Mouse (Mus musculus) gastrocnemius, postnatal 25 days (tissue): ENCODE results near the gene Cbfb. TPM values are rescaled to one million over a fixed set of nuclear protein-coding genes. Genes with fewer than 3 reads are reported as not detected.

Experiments used
- total RNA-seq, 2 experiments: library from RNA; stranded (reverse); gene quantifications; 1 replicate in 1 of 2; 2 replicates in 1 of 2; pipeline ENCODE4 v1.2.3; 2021

Cbfb gene
- total RNA-seq, 2 experiments from 2014 or later, result 42.1 to 42.2 TPM

Other genes starting within 250 kb of the Cbfb start
- under 1 TPM in 1 of 2 experiments, not detected in 1; 0.11 TPM for gene Ces2e, start 244.4 kb upstream of the Cbfb start, total RNA-seq
- not detected for gene Ces2f, start 223.3 kb upstream of the Cbfb start, total RNA-seq
- gene Ces2g, start 209.0 kb upstream of the Cbfb start, total RNA-seq, result 1 to 10 TPM in 1 of 2 experiments, under 1 TPM in 1; 0.38 to 1.3 TPM
- gene Ces2h, start 169.8 kb upstream of the Cbfb start, total RNA-seq, result not detected
- gene Ces3a, start 122.1 kb upstream of the Cbfb start, total RNA-seq, result not detected
- gene Ces3b, start 86.9 kb upstream of the Cbfb start, total RNA-seq, result not detected
- gene Ces4a, start 38.9 kb upstream of the Cbfb start, total RNA-seq, result not detected
- gene D230025D16Rik, start 54.5 kb downstream of the Cbfb start, total RNA-seq, result 10 to 100 TPM; 13.5 to 24.2 TPM
- 1 to 10 TPM; 2.6 TPM for gene B3gnt9, start 84.5 kb downstream of the Cbfb start, total RNA-seq
- gene Tradd, start 93.9 kb downstream of the Cbfb start, total RNA-seq, result 1 to 10 TPM; 3.0 TPM
- 1 to 10 TPM in 1 of 2 experiments, under 1 TPM in 1; 0.90 to 1.0 TPM for gene Fbxl8, start 94.0 kb downstream of the Cbfb start, total RNA-seq
- gene Hsf4, start 99.1 kb downstream of the Cbfb start, total RNA-seq, result 1 to 10 TPM; 2.9 to 3.0 TPM
- gene Nol3, start 105.5 kb downstream of the Cbfb start, total RNA-seq, result 10 to 100 TPM; 22.3 to 23.3 TPM
- under 1 TPM; 0.64 to 0.84 TPM for gene 4931428F04Rik, start 119.2 kb downstream of the Cbfb start, total RNA-seq
- 1 to 10 TPM; 1.4 to 2.5 TPM for gene Exoc3l, start 125.4 kb downstream of the Cbfb start, total RNA-seq
- gene E2f4, start 127.0 kb downstream of the Cbfb start, total RNA-seq, result 10 to 100 TPM; 21.8 to 24.5 TPM
- under 1 TPM; 0.49 to 0.99 TPM for gene Elmo3, start 134.9 kb downstream of the Cbfb start, total RNA-seq
- 1 to 10 TPM in 1 of 2 experiments, under 1 TPM in 1; 0.87 to 1.4 TPM for gene Lrrc29, start 155.6 kb downstream of the Cbfb start, total RNA-seq
- 10 to 100 TPM; 20.5 to 23.1 TPM for gene Tmem208, start 155.7 kb downstream of the Cbfb start, total RNA-seq
- gene Fhod1, start 177.3 kb downstream of the Cbfb start, total RNA-seq, result 10 to 100 TPM; 17.4 to 24.6 TPM
- under 1 TPM; 0.56 to 0.72 TPM for gene Slc9a5, start 178.2 kb downstream of the Cbfb start, total RNA-seq
- gene Plekhg4, start 202.6 kb downstream of the Cbfb start, total RNA-seq, result under 1 TPM in 1 of 2 experiments, not detected in 1; 0.11 TPM
- not detected for gene Kctd19, start 242.8 kb downstream of the Cbfb start, total RNA-seq
- gene Lrrc36, start 242.9 kb downstream of the Cbfb start, total RNA-seq, result under 1 TPM; 0.41 to 0.67 TPM